Mouse (Mus musculus): ENCODE results near the gene Epgn. TPM values are rescaled to one million over a fixed set of nuclear protein-coding genes. Genes with fewer than 3 reads are reported as not detected.

Epgn gene
- polyA plus RNA-seq, 1 experiment from 2014 or later: 0.60 TPM

Other genes with a start within 250 kb of the Epgn start
- gene Cxcl3, start 241.4 kb upstream of the Epgn start, polyA plus RNA-seq (2015; fragmentation: Nextera tagmentation; extraction: Ambion mirVana): 0.41 TPM in 1 of 2 replicates, not detected in the other
- 0.13 TPM in 1 of 2 replicates, not detected in the other for gene Cxcl15, start 232.9 kb upstream of the Epgn start, polyA plus RNA-seq (2015; fragmentation: Nextera tagmentation; extraction: Ambion mirVana)
- 0.38 and 1.5 TPM in 2 replicates for gene Cxcl1, start 136.2 kb upstream of the Epgn start, polyA plus RNA-seq (2015; fragmentation: Nextera tagmentation; extraction: Ambion mirVana)
- 0.23 TPM in 1 of 2 replicates, not detected in the other for gene Cxcl2, start 123.6 kb upstream of the Epgn start, polyA plus RNA-seq (2015; fragmentation: Nextera tagmentation; extraction: Ambion mirVana)
- 60.1 and 67.4 TPM in 2 replicates for gene Mthfd2l, start 96.3 kb upstream of the Epgn start, polyA plus RNA-seq (2015; fragmentation: Nextera tagmentation; extraction: Ambion mirVana)
- 0.08 TPM in 1 of 2 replicates, not detected in the other for gene Ereg, start 47.2 kb downstream of the Epgn start, polyA plus RNA-seq (2015; fragmentation: Nextera tagmentation; extraction: Ambion mirVana)
- 0.22 and 0.29 TPM in 2 replicates for gene Areg, start 112.1 kb downstream of the Epgn start, polyA plus RNA-seq (2015; fragmentation: Nextera tagmentation; extraction: Ambion mirVana)

All from embryonic facial prominence, embryonic 13.5 days (tissue).